Mouse (Mus musculus) kidney, adult 9 months (tissue): ENCODE results near the gene Abr.

ENCODE experiments used
- DNase-seq: peaks from one replicate; pipeline ENCODE4 v3.0.0; 2022

The Abr gene

GRCm38 (mm10) chr11:76566081-76566480 is 56.0 kb downstream of the Abr start:
- DNase-seq = no peak

DNA sequence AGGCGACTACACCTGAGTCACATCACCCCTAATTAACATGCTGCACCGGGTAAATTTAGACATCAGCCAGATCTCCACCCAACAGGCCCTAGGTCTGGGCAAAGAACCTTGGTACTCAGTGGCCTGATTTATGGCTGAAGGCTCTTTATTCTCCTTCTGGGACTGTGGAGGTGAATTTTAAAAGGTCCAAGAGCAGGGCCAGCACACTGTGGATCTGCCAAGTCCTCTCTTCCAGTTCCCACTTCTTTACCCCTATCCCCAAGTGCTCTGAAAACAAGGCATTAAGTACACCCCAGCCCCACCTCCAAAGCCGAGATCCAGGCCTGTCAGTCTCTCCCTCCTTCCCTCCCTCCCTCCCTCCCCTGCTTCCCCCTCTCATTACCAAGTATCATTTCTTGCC is 59.5 kb downstream of the Abr start:
- no peak for DNase-seq

GRCm38 (mm10) chr11:76562165-76562564 is 59.9 kb downstream of the Abr start:
- DNase-seq = no peak

- DNase-seq = no peak
Measured at GRCm38 (mm10) chr11:76557837-76558236, 64.3 kb downstream of the Abr start.

DNA sequence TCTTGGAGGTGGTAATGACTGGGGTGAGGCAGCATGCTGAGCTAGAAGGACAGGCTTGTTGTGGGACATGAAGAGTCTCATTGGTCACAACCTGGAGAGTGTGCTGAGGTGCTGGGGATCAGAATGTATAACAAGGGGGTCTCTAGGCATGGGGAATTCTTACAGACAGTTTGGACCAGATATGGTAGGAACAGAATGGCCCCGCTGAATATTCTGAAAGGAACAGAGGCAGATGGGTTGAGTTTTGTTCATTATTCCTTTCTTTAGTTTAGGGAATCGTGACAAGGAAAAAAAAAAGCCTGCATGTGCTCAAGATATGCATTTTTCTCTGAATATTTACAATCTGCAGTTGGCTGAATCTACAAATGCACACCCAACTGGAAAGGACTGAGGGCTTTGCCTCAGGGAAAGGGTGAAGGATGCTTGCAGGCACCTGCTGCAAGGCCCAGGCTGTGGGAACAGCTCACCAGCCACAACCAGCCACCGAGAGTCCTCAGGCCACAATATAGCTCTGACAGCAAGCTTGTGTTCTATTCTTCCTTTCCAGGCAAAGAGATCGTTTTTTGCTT is 73.9 kb downstream of the Abr start:
- no peak for DNase-seq

GRCm38 (mm10) chr11:76547420-76547819 is 74.7 kb downstream of the Abr start:
- DNase-seq = no peak

GRCm38 (mm10) chr11:76546431-76546830 is 75.7 kb downstream of the Abr start:
- no peak for DNase-seq

DNA sequence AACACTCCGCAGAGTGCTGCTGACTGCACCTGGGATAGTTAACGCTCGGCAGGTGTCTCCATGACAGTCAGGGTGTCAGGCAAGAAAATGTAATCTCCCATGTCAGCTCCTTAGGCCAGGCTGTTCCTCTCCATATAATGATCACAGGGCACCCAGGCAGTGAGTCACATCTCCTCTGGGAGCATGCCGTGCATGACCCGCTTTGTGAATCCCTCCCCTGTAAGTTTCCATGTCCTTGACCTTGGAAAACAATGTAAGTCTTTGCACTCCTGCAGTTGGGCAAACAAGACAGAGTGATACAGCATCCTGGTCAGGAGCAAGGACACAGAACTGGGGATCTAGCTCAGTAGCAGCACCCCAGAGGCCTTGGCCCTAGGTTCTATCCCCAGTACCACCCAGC is 78.8 kb downstream of the Abr start:
- no peak for DNase-seq

DNA sequence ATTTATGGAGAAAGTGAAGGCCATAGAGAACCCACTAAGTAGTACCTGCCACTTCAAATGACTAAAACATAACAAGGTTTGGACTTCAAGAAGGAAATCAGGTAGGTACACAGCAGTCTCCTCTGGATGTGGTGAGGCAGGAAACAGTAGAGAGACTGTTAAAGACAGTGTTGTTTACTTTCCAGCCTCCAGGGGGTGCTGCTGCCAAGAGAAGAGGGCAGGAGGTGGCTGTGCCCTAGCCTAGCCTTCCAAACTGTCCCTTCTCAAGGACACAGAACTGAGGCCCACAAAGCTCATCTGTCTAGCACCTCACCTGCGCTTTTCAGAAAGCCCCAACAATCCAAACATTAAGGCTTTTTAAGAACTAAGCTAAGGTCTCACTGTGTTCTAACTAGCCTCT is 81.1 kb downstream of the Abr start:
- DNase-seq = peak; percentile 72

DNA sequence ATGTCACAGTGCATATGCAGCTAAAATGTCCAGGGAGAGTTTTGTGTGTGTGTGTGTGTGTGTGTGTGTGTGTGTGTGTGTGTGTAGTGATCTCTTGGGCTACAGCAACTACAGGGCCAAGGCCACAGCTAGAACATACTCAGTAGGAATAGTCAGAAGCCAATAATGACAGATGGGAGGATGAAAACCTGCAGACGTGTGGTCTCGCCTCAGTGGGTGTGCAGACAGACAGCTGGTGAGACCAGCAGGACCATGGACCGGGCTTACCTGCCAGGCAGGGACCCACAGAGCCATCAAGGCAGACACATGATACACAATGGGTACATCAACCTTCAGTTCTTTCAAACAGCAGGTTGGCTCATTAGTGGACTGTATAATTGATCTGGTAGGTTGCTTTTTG is 84.7 kb downstream of the Abr start:
- no peak for DNase-seq

GRCm38 (mm10) chr11:76536576-76537354 is 85.3 kb downstream of the Abr start:
- peak; percentile 42 for DNase-seq

DNA sequence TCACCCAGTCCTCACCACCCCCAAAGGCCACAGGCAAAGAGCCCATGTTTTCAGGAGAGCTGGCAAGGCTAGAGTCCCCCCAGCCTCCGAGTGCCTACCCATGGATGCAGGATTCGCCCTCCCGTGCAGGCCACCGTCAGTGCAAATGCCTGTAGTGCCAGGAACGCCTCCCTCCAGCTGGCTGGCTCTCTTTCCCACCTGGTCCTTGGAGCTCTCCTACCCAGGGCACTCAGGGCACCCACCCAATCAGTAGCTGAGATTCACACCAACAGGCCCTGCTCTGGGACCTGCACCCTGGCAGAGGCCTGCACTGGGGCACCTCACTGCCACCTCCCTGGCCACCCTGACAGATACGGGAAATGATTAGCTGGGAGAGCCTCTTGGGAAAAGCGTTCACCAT is 90.1 kb downstream of the Abr start:
- DNase-seq = no peak

DNA sequence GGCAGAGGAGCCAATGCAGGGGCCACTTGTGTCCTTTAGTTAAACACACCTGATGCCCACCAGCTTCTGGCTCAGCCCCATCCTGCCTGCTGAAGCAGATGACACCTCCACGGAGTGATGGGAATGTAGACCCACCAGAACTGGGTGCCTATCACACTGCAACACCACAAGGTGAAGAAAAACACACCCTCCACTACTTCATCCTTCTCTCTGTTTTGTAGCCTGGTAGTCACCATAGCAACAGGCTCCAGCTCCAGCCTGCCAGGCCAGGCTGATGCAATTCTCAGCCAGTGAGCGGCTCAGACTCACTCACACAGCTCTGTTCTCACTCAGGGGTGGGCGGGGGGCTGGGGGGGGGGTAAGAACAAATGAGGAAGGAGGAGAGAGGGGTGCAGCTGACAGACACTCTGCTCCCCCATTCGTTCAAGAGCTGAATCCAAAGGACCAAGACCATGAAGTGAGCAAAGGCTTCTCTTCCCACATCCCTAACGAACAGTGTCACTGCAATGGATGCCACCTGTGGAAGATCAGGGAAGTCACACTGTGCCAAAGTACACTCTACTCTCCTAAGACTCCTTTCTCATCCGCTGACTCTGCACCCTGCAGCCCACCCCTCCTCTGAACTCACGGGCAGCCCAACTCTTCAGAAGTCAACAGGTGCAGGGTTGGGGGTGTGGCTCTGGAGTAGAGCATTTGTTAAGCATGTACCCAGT is 91.0 kb downstream of the Abr start:
- no peak for DNase-seq

DNA sequence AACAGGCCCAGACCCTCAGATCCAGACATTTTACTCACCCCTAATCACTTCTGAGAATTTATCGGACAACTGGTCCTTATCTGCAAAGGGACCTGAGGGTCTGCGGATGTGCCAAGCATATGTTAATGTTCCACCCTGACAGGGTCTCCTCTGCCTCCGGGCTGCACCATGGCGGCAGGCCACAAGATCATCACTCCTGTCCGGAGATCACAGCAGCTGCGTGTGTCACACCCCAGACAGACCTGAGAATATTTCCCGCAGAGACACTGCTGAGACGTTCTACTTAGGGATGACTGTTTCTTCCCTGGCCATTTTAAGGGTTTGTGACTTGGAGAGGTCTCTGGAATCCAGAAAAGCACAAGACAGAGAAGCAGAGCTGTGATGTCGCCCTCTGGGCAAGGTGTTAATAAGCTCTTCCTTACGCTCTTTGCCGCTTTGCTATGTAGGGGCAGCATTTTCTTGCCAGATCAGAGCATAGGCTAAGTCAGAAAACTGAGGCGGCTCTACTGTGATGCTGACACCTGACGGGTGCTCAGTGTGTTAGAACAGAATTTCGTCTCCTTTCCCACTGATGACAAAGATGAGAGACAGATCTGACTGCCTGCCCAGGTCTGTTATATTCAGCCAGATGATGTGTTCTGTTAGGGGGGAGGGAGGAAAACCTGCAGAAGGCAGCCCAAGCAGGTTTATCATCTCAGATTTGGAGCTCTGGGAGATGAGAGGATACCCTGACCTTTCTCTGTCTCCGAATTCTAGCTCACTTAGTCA is 91.8 kb downstream of the Abr start:
- DNase-seq = no peak

DNA sequence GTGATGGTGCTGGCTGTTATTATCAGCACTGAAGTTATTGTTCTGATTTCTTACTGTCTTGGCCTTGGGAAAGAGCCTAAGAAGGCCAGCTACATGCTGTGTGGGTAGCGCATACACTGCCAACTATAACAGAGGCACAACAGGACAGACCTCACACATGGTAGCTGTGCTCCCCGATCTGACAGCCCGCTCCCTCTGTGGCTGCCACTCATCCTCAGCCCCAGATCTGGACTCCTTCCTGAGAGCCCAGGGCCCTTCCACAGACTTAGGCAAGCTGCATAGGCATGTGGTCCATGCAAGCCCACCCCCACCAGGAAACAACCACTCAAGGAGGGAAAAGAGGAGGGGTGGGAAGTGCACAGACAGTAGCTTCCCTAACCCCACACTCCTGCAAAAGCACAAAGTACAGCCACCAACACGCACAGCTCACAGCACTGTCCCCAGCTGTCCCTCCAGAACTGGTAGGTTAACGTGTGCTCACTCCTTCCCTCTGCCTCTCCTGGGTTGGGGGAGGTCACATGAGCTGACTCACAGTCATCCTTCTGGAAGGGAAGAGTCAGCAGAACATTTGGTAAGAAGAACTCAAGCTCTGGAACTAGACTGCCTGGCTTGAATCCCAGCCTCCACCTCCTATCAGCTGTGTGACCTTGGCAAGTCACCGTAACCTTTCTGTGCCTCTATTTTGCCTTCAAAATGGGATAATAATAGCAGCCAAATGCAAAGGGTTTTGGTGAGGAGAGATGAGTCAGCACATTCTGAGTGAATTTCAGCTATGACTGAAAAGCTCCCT is 92.6 kb downstream of the Abr start:
- DNase-seq = no peak

DNA sequence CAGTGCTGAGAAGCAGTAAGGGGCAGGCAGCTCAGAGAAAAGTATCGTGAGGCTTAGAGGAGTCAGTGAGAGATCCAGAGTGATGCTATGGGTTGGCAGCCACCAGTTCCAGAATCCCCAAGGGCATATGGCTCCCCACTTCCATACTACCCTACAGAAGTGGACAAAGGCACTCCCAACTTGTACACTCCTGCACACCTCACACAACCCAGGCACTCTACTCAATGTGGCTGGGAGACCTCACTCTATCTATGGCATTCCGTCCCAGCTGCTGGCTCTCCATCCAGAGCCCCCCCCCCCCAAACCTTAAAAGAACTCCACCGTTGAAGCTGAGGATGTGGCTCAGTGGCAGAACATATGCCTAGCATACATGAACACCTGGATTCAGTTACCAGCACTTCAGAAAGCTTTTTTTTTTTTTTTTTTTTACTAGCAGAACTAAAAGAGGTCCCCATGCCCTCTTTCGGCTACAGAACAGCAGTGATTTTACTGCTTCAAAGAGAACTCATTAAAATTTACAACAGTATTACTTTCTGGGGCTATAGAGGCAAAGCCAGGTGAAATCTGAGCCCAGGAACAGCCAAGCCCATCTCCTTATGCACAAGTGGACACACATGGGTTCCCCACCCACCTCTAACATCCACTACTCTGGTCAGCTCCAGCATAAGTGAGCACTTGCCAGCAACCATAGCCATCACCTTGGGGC is 96.3 kb downstream of the Abr start:
- DNase-seq = no peak

GRCm38 (mm10) chr11:76524947-76525346 is 97.2 kb downstream of the Abr start:
- DNase-seq = peak; percentile 81

DNA sequence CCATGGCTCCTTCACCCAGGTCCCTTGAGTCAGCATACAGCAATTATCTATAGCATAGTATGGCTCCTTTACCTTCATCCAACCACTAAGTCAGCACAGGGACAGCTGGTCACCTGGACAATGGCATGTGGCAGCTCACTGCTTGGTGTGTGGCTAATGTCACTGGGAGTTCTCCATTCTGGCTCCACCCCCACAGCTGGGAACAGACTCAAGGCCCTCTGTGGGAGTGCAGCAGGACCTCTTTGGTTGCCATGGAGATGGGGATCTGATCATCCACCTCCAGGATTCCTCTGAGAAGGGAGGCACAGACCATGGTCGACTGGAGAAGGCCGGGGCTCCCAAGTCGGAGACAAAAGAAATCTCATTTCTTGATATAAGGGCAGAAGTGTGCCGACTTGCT is 98.8 kb downstream of the Abr start:
- DNase-seq = no peak

DNA sequence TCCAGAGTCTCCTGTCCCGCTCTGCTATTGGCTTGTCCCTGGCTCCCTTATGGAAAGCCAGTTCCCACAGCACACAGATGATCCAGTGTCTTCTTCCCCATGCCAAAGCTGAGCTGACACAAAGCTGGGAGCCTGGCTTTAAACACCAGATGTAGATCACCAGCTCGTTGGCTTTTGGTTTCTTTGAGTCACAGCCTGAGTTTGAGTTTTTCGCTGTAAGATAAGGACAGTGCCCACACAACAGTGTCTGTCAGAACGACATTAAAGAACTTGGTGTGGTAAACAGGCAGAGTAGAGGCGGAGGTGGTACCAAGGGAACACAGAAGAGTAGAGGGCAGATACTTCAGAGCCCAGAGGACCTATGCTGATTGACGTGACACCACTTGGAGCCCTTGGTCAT is 101.2 kb downstream of the Abr start:
- DNase-seq = no peak

DNA sequence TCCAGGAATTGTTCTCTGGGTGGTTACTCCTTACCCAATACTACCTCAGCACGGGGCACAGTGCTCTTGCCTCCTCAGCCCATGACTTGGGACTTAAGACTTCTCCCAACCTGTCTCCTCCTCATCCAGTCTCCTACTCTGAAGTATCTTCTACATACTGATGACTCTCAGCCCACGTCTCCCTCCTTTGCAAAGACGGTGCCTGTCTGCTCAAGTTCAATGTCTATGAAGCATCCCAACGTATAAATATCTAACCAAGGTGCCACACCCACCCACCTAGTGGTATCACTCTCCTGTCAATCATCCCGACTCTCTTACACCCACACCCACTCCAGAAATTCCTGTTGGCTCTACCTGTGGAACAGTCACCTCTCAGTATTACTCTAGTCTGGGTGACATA is 103.5 kb downstream of the Abr start:
- DNase-seq = no peak

DNA sequence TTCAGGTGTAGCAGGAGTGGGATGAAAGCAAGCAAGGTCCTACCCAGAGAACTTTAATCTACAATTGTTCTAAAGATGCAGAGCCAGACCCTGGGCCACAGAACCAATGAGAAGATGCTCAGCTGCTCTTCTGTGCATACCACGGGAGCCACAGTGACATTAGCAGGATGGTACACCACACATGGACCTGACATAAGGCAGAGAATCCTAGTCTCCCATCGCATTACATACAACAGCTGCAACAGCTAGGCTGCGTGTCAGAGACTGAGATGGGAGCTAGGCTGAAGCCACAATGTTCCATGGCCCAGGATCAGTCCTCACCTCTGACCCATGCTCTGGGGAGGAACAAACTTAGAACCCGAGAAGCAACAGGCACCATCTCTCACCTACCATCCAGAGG is 104.0 kb downstream of the Abr start:
- no peak for DNase-seq

GRCm38 (mm10) chr11:76516951-76517350 is 105.2 kb downstream of the Abr start:
- no peak for DNase-seq
